Mouse (Mus musculus): ENCODE measurements around the gene Gm2564.
"Not testable (repeated sequence)": the region's sequence is repeated elsewhere in the genome, so short reads cannot be mapped to it uniquely, and the experiment has no call there.

Gene Gm2564

GRCm38 (mm10) chr4:42629419-42629818, at the start of gene Gm2564:
Gm2564 (plus strand) TSS chr4:42629719.
- not testable (repeated sequence) for DNase-seq (ENCODE audit: low spot score)

DNA sequence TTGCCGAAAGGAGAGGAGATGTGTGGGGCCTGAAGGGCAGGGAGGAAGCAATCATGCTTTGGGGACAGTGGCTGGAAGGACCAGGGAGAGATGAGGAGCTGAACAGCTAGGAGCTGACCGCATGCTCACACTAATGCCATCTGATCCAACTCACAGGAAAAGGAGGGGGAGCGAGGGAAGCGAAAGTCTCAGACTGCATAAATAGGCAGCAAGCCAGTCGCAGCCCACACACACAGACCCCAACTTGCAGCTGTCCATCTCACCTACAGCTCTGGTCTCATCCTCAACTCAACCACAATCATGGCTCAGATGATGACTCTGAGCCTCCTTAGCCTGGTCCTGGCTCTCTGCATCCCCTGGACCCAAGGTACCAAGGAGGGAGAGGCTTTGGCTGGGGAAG, 17.6 kb upstream of the Gm2564 start, which contains the start of gene Gm10591:
Gene Gm10591 (plus strand): TSS at position 301 of the 400 bp plus-strand sequence.
- DNase-seq (ENCODE audit: low spot score): not testable (repeated sequence)

DNA sequence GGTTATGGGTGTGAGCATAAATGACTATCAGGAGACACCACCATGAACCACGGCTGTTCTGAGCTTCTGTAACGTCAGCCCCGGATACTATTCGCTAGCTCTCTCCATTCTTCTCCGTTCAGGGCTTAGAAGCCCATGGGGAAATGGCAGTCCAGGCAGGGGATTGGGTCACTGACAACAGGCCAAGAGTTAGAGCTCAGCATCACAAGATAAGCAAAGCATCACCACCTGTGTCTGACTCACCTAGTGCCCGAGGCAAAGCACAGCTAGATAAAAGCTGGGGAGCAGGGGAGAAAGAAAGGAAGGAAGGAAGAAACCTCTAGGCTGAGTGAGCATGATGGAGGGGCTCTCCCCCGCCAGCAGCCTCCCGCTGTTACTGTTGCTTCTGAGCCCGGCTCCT, 25.4 kb downstream of the Gm2564 start, which contains the start of gene Ccl27b:
Gene Ccl27b (plus strand): TSS at position 301 of the 400 bp plus-strand sequence.
- DNase-seq (ENCODE audit: low spot score): not testable (repeated sequence)

DNA sequence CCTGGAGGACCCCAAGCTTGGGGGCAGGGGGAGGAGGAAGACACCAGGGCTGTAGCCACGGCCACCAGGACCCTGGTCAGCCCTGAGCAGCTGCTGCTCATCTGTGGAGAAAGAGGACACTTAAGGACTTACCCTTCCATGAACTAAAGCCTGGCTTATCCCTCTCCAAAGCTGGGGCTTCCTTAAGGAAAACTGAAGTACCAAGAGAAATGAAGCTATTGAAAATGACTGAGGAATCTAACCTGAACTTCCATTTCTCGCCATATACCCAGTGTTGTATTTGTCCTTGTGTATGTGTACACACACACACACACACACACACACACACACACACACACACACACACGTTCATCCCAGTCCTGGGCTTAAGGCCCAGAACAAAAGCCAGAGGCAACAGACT, 32.3 kb downstream of the Gm2564 start, which contains the start of gene Il11ra2:
Gene Il11ra2 (minus strand): TSS at position 101 of the 400 bp plus-strand sequence.
- DNase-seq (ENCODE audit: low spot score): not testable (repeated sequence)

DNA sequence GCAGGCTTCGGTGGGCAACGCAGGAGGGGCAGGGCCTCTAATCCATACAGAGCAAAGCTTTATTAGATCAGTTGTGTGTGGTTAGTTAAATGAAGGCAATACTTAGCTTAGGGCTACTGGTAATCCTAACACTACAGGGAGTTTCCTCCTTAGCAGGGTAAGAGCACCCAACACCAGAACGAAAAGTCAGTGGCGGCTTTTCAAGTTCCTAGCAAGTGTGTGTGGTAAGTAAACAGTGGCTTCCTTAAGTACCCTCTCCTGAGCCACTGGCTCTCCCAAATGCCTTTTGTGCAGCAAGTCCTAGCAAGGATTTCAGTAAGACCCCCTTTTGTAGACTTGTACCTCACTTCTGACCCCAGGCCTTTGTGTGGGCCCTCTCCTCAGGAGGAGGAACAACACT, 45.9 kb downstream of the Gm2564 start:
- not testable (repeated sequence) for DNase-seq (ENCODE audit: low spot score)

- not testable (repeated sequence) for DNase-seq (ENCODE audit: low spot score)
Measured at GRCm38 (mm10) chr4:42679365-42679764, 49.8 kb downstream of the Gm2564 start.

- not testable (repeated sequence) for DNase-seq (ENCODE audit: low spot score)
Measured at GRCm38 (mm10) chr4:42680374-42681356, 51.1 kb downstream of the Gm2564 start.
